Mouse (Mus musculus): ENCODE measurements at regions not wholly inside any gene's neighbourhood (a gene's known extent, or its start where the extent isn't known, plus 50 kb on each side); places are given as distances from the start of the nearest gene placed in this dataset.

DNA sequence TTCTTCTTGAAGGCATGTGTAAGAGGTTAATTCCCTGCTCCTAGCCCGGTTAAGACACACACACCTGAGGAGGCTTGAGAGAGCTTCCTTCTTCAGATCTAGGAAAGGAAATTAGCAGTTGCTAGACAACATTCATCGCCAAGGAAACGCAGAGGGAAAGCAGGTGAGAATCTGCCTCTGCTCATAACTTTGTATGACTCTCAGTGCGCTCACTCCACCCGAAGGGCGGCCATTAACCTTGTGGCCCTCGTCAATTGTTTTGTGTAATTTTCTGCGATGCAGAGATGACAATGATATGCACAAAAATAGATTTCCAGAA is 105.3 kb upstream of the Sgk1 start:
- Histone ChIP-seq H3K4me2 (replicated peaks; ENCODE audit: low read depth, low read length) (no peak overlapping the region), H3K9me3 (ENCODE audit: low read length) (no peaks in the 10 kb centered on the region), H3K27ac (ENCODE audit: low read length) (no peak overlapping the region), H3K9ac (replicated peaks; ENCODE audit: low read depth) (no peak overlapping the region), H3K36me3 (ENCODE audit: insufficient read depth, low read length) (no peaks in the 10 kb centered on the region), H3K27me3 (replicated peaks; ENCODE audit: insufficient read depth, low read length) (no peaks in the 10 kb centered on the region), H3K4me3 (ENCODE audit: low read depth, low read length) (no peak overlapping the region), H3K4me1 (ENCODE audit: insufficient read depth, low read depth, low read length) (no peaks in the 10 kb centered on the region)
- no peak for TF ChIP-seq CTCF (IDR thresholded peaks at IDR 0.05)
- TF ChIP-seq EP300 (IDR thresholded peaks at IDR 0.05): no peak
- 63% methylated on average over 8 of the region's 8 CpGs for WGBS
- DNase-seq (ENCODE audit: low spot score): no peak
- no peak for ATAC-seq

DNA sequence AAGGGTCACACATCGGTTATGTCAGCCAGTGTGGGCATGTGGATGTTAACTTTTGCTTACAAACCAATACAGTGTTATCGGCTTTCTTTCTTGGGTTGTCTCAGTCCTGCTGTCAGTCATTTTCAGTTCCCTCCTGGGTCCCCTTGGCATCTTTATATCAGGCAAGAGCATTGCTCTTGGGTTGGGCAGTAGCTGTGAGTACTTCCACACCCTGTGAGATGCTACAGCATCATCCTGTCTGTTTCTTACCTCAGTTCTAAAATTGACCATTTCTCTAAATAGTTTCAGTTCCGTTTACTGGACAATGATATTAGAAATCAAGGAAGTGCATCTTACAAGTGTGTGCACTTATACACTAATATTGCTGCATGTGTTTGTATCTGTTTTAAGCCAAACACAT is 104.9 kb upstream of the Sgk1 start:
- DNase-seq (ENCODE audit: low spot score): no peak

DNA sequence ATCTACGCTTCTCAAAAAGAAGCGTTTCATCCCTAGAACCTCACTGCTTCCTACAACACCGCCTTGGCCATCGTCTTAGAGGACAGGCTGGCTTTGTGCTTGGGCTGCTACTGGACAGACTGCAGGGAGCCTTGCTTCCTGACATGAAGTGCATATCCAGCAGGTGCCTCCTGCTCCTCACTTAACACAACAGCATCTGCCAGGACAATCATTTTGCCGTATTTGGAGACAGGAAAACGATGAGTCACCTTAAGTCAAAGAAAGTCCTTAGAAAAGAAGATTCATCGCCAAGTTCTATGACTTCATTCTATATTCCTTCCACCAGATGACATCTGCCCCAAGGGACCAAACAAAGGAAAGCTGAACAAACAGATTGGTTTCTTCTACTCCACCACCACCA is 98.5 kb upstream of the Sgk1 start:
- Histone ChIP-seq H3K4me2 (replicated peaks; ENCODE audit: low read depth, low read length) (no peak overlapping the region), H3K4me1 (ENCODE audit: insufficient read depth, low read depth, low read length) (no peaks in the 10 kb centered on the region), H3K36me3 (ENCODE audit: insufficient read depth, low read length) (no peaks in the 10 kb centered on the region), H3K27ac (ENCODE audit: low read length) (no peak overlapping the region), H3K4me3 (ENCODE audit: low read depth, low read length) (no peak overlapping the region), H3K27me3 (replicated peaks; ENCODE audit: insufficient read depth, low read length) (no peaks in the 10 kb centered on the region), H3K9ac (replicated peaks; ENCODE audit: low read depth) (no peak overlapping the region), H3K9me3 (ENCODE audit: low read length) (no peaks in the 10 kb centered on the region)
- 73% methylated on average over 7 of the region's 7 CpGs for WGBS
- no peak for TF ChIP-seq EP300 (IDR thresholded peaks at IDR 0.05)
- peak; percentile 27 for DNase-seq (ENCODE audit: low spot score)
- ATAC-seq: peak; percentile 52; the same call in 1 of the 2 replicates

More for the DNA sequence above, 104.9 kb upstream of the Sgk1 start:
- Histone ChIP-seq H3K4me2 (replicated peaks; ENCODE audit: low read depth, low read length) (no peak overlapping the region), H3K9ac (replicated peaks; ENCODE audit: low read depth) (no peak overlapping the region), H3K9me3 (ENCODE audit: low read length) (no peaks in the 10 kb centered on the region), H3K4me3 (ENCODE audit: low read depth, low read length) (no peak overlapping the region), H3K27ac (ENCODE audit: low read length) (no peak overlapping the region), H3K36me3 (ENCODE audit: insufficient read depth, low read length) (no peaks in the 10 kb centered on the region), H3K4me1 (ENCODE audit: insufficient read depth, low read depth, low read length) (no peaks in the 10 kb centered on the region), H3K27me3 (replicated peaks; ENCODE audit: insufficient read depth, low read length) (no peaks in the 10 kb centered on the region)
- no peak for TF ChIP-seq CTCF (IDR thresholded peaks at IDR 0.05)
- TF ChIP-seq EP300 (IDR thresholded peaks at IDR 0.05): no peak
- WGBS: 82% methylated on average over 3 of the region's 3 CpGs
- no peak for ATAC-seq

DNA sequence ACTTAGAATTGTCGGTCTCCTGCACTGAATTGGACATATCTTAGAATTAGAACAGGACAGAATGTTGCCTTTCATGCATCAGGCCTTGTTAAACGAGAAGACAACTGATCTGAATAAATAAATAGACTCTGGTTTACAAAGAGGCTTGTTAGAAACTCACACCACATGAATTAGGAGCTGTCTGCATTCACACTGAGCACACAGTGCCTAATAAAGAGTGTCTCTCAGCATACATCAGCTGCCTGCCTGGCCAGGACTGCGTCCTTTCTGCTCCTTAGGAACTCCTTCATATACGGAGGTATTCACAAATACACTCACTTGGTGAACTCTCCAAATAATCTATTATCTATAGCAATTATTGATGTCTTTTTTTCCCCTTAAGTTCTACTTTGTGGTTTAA is 96.9 kb upstream of the Sgk1 start:
- Histone ChIP-seq H3K27ac (ENCODE audit: low read length) (no peak overlapping the region), H3K9me3 (ENCODE audit: low read length) (no peaks in the 10 kb centered on the region), H3K9ac (replicated peaks; ENCODE audit: low read depth) (no peak overlapping the region), H3K36me3 (ENCODE audit: insufficient read depth, low read length) (no peaks in the 10 kb centered on the region), H3K4me1 (ENCODE audit: insufficient read depth, low read depth, low read length) (no peaks in the 10 kb centered on the region; the same call in 1 of the 2 replicates), H3K4me2 (replicated peaks; ENCODE audit: low read depth, low read length) (no peak overlapping the region), H3K27me3 (replicated peaks; ENCODE audit: insufficient read depth, low read length) (no peaks in the 10 kb centered on the region), H3K4me3 (ENCODE audit: low read depth, low read length) (no peak overlapping the region)
- 64% methylated on average over 4 of the region's 4 CpGs for WGBS
- ATAC-seq (no peak), DNase-seq (ENCODE audit: low spot score) (no peak)
- TF ChIP-seq CTCF (IDR thresholded peaks at IDR 0.05) (no peak), EP300 (IDR thresholded peaks at IDR 0.05) (no peak)

DNA sequence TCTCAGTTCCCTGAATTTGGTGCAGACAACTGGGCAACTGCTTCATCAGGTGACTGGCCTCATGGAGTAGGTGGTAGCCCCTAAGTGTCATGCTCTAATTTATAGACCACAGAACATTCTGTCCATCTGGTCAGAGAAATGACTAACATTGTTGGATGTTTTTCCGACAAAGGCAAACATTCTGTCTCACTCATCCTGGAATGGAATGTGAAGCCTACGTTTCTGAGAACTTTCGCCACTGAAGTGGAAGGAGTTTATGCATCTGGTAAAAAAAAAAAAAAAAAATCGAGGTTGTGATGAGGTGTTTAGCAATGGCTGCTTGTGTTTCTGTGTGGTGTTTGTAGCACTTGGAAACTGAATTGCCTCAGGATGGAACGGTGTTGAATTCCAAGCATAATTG is 96.2 kb upstream of the Sgk1 start:
- H3K9ac ChIP-seq (replicated peaks; ENCODE audit: low read depth): no peak overlapping the region
- no peaks in the 10 kb centered on the region for H3K36me3 ChIP-seq (ENCODE audit: insufficient read depth, low read length)
- ATAC-seq (peak; percentile 60), DNase-seq (ENCODE audit: low spot score) (peak; percentile 61)
- 40% methylated on average over 5 of the region's 5 CpGs for WGBS
- no peak overlapping the region for H3K4me2 ChIP-seq (replicated peaks; ENCODE audit: low read depth, low read length)
- no peaks in the 10 kb centered on the region for H3K9me3 ChIP-seq (ENCODE audit: low read length)
- no peaks in the 10 kb centered on the region for H3K27me3 ChIP-seq (replicated peaks; ENCODE audit: insufficient read depth, low read length)
- no peak overlapping the region for H3K27ac ChIP-seq (ENCODE audit: low read length)
- H3K4me3 ChIP-seq (ENCODE audit: low read depth, low read length): no peak overlapping the region
- no peaks in the 10 kb centered on the region; the same call in 1 of the 2 replicates for H3K4me1 ChIP-seq (ENCODE audit: insufficient read depth, low read depth, low read length)
- no peak for TF ChIP-seq CTCF (IDR thresholded peaks at IDR 0.05)
- TF ChIP-seq EP300 (IDR thresholded peaks at IDR 0.05): peak; percentile 99

DNA sequence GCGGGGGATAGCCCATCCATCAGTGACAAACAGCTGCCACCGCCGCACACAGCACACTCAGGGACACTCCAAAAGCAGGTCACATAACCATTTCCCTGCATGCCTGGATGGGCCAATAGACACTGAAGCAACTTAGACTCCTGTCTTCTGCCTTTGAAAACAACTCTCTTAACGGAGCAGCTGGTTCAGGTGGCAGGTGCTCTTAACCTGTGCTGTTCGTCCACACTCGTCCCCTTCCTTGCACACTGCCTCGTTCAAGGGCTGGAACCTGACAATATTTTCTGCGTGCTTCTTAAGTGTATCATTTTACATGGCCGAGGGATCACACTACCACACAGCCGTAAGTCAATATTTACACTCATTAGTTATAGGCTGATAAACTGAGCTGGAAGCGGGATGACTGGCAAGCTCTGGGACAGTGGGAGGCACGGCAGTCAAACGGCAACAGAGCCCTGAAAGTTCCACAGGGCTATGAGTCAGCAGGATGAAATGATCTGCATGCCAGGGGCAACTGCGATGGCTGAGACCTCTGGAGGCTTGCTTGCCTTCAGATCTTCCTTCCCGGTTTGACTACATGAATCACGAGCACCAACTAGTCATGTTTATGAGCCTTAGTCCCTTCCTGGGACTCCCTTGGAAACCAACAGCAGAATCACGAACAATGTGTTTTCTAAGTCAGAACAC is 92.0 kb upstream of the Sgk1 start:
- no peak overlapping the region for H3K9ac ChIP-seq (replicated peaks; ENCODE audit: low read depth)
- TF ChIP-seq EP300 (IDR thresholded peaks at IDR 0.05) (no peak), CTCF (IDR thresholded peaks at IDR 0.05) (no peak)
- no peak overlapping the region for H3K4me3 ChIP-seq (ENCODE audit: low read depth, low read length)
- WGBS: 35% methylated on average over 17 of the region's 17 CpGs
- no peaks in the 10 kb centered on the region for H3K9me3 ChIP-seq (ENCODE audit: low read length)
- no peak for DNase-seq (ENCODE audit: low spot score)
- ATAC-seq: peak; percentile 52
- no peaks in the 10 kb centered on the region for H3K27me3 ChIP-seq (replicated peaks; ENCODE audit: insufficient read depth, low read length)
- H3K4me2 ChIP-seq (replicated peaks; ENCODE audit: low read depth, low read length): no peak overlapping the region
- no peak overlapping the region for H3K27ac ChIP-seq (ENCODE audit: low read length)
- no peaks in the 10 kb centered on the region; the same call in 1 of the 2 replicates for H3K4me1 ChIP-seq (ENCODE audit: insufficient read depth, low read depth, low read length)
- H3K36me3 ChIP-seq (ENCODE audit: insufficient read depth, low read length): no peaks in the 10 kb centered on the region

DNA sequence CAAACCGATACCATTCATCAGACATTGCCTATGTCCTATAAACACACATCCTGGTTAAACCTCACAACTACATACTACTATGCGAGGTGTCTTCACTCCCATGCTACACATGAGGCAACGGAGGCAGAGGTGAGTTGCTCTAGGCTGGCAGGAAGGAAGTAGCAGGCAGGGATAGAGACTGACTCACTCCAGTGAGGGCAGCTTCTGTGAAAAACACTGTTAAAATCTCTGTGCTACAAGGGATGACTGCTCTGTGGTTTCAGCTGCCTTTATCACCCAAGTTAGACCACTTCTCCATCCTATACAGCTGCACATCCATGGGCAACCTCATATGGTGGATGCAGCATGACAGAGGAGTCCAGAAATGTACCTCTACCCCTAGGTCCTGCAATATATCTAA is 91.0 kb upstream of the Sgk1 start:
- Histone ChIP-seq H3K4me2 (replicated peaks; ENCODE audit: low read depth, low read length) (no peak overlapping the region), H3K4me3 (ENCODE audit: low read depth, low read length) (no peak overlapping the region), H3K27ac (ENCODE audit: low read length) (no peak overlapping the region), H3K4me1 (ENCODE audit: insufficient read depth, low read depth, low read length) (no peaks in the 10 kb centered on the region; the same call in 1 of the 2 replicates), H3K9me3 (ENCODE audit: low read length) (no peaks in the 10 kb centered on the region), H3K9ac (replicated peaks; ENCODE audit: low read depth) (no peak overlapping the region), H3K36me3 (ENCODE audit: insufficient read depth, low read length) (no peaks in the 10 kb centered on the region), H3K27me3 (replicated peaks; ENCODE audit: insufficient read depth, low read length) (no peaks in the 10 kb centered on the region)
- no peak for TF ChIP-seq CTCF (IDR thresholded peaks at IDR 0.05)
- no peak for TF ChIP-seq EP300 (IDR thresholded peaks at IDR 0.05)
- ATAC-seq (no peak), DNase-seq (ENCODE audit: low spot score) (no peak)
- WGBS: 81% methylated on average over 3 of the region's 3 CpGs

All from lung, postnatal 0 days (tissue).